Mouse (Mus musculus): ENCODE data around the gene Vmp1. TPM values are rescaled to one million over a fixed set of nuclear protein-coding genes. Genes with fewer than 3 reads are reported as not detected.

The Vmp1 gene
- polyA plus RNA-seq, 1 experiment from 2014 or later, result 99.0 TPM

DNA sequence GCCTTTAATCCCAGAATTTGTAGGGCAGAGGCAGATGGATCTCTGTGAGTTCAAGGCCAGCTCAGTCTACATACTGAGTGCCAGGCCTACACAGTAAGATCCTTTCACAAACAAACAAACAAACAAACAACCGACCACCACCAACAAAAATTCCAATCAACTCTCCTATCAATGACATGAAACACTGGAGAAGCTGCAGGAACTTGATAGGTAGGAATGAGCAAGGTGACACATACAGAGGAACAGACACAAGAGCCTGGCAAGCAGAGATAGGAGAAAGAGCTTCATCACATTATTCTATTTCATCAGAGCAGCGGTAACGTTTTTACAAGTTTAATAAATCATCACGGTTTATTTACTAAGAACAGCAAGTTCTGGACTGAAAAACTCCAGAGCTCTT lies 56.9 kb downstream of the Vmp1 start:
- no peak overlapping the region for H3K4me2 ChIP-seq (replicated peaks)
- ATAC-seq (replicated peaks), result no peak
- H3K9ac ChIP-seq (replicated peaks), result no peak overlapping the region
- H3K36me3 ChIP-seq, result no peaks in the 10 kb centered on the region
- no peak overlapping the region for H3K27ac ChIP-seq (replicated peaks)
- no peak overlapping the region for H3K4me3 ChIP-seq
- H3K27me3 ChIP-seq, result no peaks in the 10 kb centered on the region
- no peaks in the 10 kb centered on the region for H3K9me3 ChIP-seq
- 95% methylated on average over 4 of the region's 4 CpGs for WGBS
- H3K4me1 ChIP-seq, result no peaks in the 10 kb centered on the region

DNA sequence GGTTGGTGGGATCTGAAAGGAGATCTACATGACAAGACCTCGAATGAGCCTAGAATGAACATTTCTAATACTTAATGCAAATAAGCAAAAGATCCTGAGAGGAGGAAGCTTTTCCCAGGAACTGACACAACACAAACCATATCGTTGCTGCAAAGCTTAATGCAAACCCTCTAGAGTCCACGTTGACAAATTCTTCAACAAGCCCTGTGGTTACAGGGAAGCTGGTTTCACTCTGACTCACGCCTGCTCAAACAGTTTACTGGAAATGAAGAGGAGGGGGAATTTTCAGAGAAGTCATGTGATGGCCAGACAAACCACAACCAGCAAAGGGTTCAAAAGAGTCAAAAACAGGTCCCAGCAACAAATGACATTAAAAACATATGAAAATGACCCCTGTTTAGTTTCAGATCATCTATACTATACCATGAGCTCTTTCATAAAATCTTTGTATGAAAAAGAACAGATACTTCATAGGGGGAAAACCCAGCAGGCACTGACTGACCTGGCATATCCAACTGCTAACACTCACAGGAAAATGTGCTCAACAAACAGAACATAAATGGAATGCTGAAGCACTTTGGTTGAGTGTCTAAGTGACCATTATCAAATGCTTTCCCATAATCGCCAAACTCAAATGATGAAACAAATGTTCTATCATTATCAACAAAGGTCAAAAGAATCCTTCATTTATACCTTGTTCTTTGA lies 59.2 kb downstream of the Vmp1 start:
- Histone ChIP-seq H3K27me3 (no peaks in the 10 kb centered on the region), H3K36me3 (no peaks in the 10 kb centered on the region), H3K4me3 (no peak overlapping the region), H3K27ac (replicated peaks) (no peak overlapping the region), H3K9ac (replicated peaks) (no peak overlapping the region), H3K4me1 (no peaks in the 10 kb centered on the region), H3K9me3 (no peaks in the 10 kb centered on the region), H3K4me2 (replicated peaks) (no peak overlapping the region)
- 82% methylated on average over 5 of the region's 5 CpGs for WGBS
- no peak for ATAC-seq (replicated peaks)

GRCm38 (mm10) chr11:86623402-86624010 lies 60.1 kb downstream of the Vmp1 start:
- Histone ChIP-seq H3K36me3 (no peaks in the 10 kb centered on the region), H3K27ac (replicated peaks) (no peak overlapping the region), H3K4me2 (replicated peaks) (no peak overlapping the region), H3K9ac (replicated peaks) (no peak overlapping the region), H3K4me3 (no peak overlapping the region), H3K9me3 (no peaks in the 10 kb centered on the region), H3K4me1 (no peaks in the 10 kb centered on the region), H3K27me3 (no peaks in the 10 kb centered on the region)
- no peak for ATAC-seq (replicated peaks)
- 93% methylated on average over 1 of the region's 1 CpGs for WGBS

GRCm38 (mm10) chr11:86622191-86622912 lies 61.3 kb downstream of the Vmp1 start:
- H3K27me3 ChIP-seq, result no peaks in the 10 kb centered on the region
- no peak overlapping the region for H3K4me2 ChIP-seq (replicated peaks)
- no peaks in the 10 kb centered on the region for H3K36me3 ChIP-seq
- no peaks in the 10 kb centered on the region for H3K4me1 ChIP-seq
- H3K27ac ChIP-seq (replicated peaks), result no peak overlapping the region
- no peak overlapping the region for H3K4me3 ChIP-seq
- no peaks in the 10 kb centered on the region for H3K9me3 ChIP-seq
- no peak overlapping the region for H3K9ac ChIP-seq (replicated peaks)
- 76% methylated on average over 1 of the region's 1 CpGs for WGBS
- ATAC-seq (replicated peaks), result no peak

DNA sequence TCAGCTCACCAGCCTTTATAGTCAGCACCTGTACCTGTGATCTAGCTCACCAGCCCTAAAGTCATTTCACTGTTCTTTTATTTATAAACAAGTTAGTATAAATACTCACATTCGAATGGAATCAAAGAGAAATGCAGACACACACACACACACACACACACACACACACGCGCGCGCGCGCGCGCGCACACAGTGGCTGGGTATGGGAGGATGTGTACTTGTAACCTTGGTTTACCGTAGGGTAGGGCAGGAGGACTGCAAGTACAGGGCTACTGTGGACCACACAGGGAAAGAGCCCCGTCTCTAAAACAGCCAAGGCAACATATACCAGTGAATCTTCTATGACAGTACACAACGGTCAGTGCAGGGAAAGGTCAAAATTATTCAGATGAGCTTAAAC lies 62.5 kb downstream of the Vmp1 start:
- Histone ChIP-seq H3K36me3 (no peaks in the 10 kb centered on the region), H3K9me3 (no peaks in the 10 kb centered on the region), H3K27ac (replicated peaks) (no peak overlapping the region), H3K4me1 (no peaks in the 10 kb centered on the region), H3K4me2 (replicated peaks) (no peak overlapping the region), H3K27me3 (no peaks in the 10 kb centered on the region), H3K9ac (replicated peaks) (no peak overlapping the region), H3K4me3 (no peak overlapping the region)
- WGBS, result 97% methylated on average over 13 of the region's 13 CpGs
- ATAC-seq (replicated peaks), result no peak

DNA sequence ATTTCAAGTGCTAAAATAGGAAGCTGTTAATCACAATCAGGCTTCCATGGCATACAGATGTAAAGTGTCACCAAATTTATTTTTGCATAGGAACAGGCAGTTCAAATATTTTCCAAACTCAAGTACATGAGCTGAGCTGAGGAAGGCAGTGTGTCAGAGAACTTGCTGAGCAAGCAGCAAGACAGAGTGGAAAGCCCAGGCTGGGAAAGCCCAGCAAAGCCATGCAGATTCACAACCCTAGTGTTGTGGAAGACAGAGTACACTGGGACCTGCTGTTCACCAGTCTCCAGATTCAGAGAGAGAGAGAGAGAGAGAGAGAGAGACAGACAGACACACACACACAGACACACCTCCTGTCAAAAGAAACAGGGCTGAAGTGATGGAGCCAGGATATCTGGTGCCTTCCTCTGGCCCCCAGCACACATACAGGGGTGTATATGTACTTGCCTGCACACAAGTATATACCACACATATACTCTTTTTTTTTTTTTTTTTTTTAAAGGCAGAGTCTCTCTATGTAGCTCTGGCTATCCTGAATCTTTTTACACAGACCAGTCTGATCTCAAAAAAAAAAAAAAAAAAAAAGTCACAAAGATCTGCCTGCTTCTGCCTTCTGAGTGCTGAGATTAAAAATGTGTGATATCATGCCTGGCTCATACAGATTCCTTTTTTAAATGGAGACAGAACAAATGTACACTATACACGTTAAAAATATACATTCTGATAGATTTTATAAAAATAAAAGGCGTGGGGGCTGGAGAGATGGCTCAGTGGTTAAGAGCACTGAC lies 64.9 kb downstream of the Vmp1 start:
- Histone ChIP-seq H3K4me1 (no peaks in the 10 kb centered on the region), H3K27me3 (no peaks in the 10 kb centered on the region), H3K36me3 (no peaks in the 10 kb centered on the region), H3K9me3 (no peaks in the 10 kb centered on the region), H3K4me2 (replicated peaks) (no peak overlapping the region), H3K9ac (replicated peaks) (no peak overlapping the region), H3K4me3 (no peak overlapping the region), H3K27ac (replicated peaks) (no peak overlapping the region)
- no peak for ATAC-seq (replicated peaks)
- WGBS, result 89% methylated on average over 2 of the region's 2 CpGs

- H3K4me3 ChIP-seq, result no peak overlapping the region
- no peak overlapping the region for H3K27ac ChIP-seq (replicated peaks)
- no peak overlapping the region for H3K9ac ChIP-seq (replicated peaks)
- no peaks in the 10 kb centered on the region for H3K9me3 ChIP-seq
- no peak overlapping the region for H3K4me2 ChIP-seq (replicated peaks)
- no peaks in the 10 kb centered on the region for H3K4me1 ChIP-seq
- ATAC-seq (replicated peaks), result no peak
- H3K36me3 ChIP-seq, result no peaks in the 10 kb centered on the region
- WGBS, result 83% methylated on average over 5 of the region's 5 CpGs
- no peaks in the 10 kb centered on the region for H3K27me3 ChIP-seq
These were observed 69.0 kb downstream of the Vmp1 start for GRCm38 (mm10) chr11:86614607-86615006.

- Histone ChIP-seq H3K27ac (replicated peaks) (no peak overlapping the region), H3K36me3 (no peaks in the 10 kb centered on the region), H3K4me1 (no peaks in the 10 kb centered on the region), H3K9me3 (no peaks in the 10 kb centered on the region), H3K4me2 (replicated peaks) (no peak overlapping the region), H3K27me3 (no peaks in the 10 kb centered on the region), H3K4me3 (no peak overlapping the region), H3K9ac (replicated peaks) (no peak overlapping the region)
- 73% methylated on average over 2 of the region's 2 CpGs for WGBS
- no peak for ATAC-seq (replicated peaks)
These were observed 69.5 kb downstream of the Vmp1 start for GRCm38 (mm10) chr11:86614056-86614530.

DNA sequence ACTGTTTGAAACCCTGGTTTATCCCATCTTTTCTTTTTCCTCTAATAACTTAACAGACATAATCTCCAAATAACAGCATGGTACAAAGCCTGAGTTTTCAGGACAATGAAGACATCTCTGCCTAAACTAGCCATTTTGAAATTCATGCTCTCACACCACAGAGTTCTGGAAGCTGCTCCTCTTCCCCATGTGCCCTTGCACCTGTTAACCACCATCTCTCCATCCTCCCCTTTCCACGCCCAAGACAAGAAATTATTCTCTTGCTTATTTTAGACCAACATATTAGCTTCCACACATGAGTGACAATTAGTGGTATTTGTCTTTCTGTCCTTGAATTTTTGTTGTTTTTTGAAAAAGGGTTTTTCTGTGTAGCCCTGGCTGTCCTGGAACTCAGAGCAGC lies 71.6 kb downstream of the Vmp1 start:
- H3K9ac ChIP-seq (replicated peaks), result no peak overlapping the region
- ATAC-seq (replicated peaks), result no peak
- H3K9me3 ChIP-seq, result no peaks in the 10 kb centered on the region
- H3K27me3 ChIP-seq, result no peaks in the 10 kb centered on the region
- WGBS, result 89% methylated on average over 1 of the region's 1 CpGs
- no peak overlapping the region for H3K27ac ChIP-seq (replicated peaks)
- H3K4me3 ChIP-seq, result no peak overlapping the region
- H3K4me1 ChIP-seq, result no peaks in the 10 kb centered on the region
- H3K36me3 ChIP-seq, result no peaks in the 10 kb centered on the region; the same call in 1 of the 2 replicates
- H3K4me2 ChIP-seq (replicated peaks), result no peak overlapping the region

DNA sequence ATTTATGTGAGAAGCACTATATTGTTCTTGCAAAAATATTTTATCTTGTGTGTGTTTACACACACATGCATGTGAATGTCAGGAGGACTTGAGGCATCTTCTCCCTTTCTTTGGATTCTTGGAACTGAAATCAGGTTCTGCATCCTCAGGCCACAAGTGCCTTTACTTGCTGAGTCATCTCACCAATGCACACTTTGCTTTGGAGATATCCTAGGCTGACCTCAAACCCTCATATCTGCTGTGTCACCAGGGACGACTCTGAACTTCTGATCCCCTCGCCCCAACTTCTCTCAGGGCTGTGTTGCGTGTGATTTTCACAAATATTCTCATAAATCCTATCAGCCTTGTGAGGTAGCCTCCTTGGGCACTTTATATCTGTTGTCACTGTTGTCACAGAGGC lies 73.4 kb downstream of the Vmp1 start:
- peaks cover 9% of the 10 kb centered on the region for H3K36me3 ChIP-seq
- H3K4me2 ChIP-seq (replicated peaks), result no peak overlapping the region
- no peaks in the 10 kb centered on the region for H3K4me1 ChIP-seq
- H3K9ac ChIP-seq (replicated peaks), result no peak overlapping the region
- no peaks in the 10 kb centered on the region for H3K9me3 ChIP-seq
- H3K27me3 ChIP-seq, result no peaks in the 10 kb centered on the region
- no peak overlapping the region for H3K27ac ChIP-seq (replicated peaks)
- WGBS, result 90% methylated on average over 3 of the region's 3 CpGs
- ATAC-seq (replicated peaks), result no peak
- no peak overlapping the region for H3K4me3 ChIP-seq

DNA sequence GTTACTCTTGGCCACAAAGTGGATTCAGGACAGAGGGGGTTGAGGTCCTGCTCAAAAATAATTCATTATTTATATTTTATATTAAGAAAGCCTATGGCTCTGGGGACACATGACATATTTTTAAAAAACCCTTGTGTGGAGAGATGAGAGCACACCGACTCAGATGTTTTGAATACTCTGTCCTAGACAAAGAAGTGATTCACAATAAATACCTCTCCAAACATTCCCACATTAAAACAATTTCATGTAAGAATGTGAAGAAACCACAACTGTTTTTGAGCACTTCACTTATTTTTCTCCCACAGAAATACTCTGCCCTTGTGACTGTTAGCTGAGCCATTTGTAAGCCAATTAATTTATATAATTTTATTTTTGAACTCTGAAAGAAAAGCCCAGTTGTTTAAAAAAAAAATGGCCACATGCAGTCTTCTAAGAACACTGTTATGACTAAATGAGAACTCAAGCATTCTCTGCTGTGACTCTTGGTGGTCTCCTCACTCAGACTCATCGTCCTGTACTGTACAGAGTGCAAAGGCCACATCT lies 75.8 kb downstream of the Vmp1 start:
- H3K4me2 ChIP-seq (replicated peaks), result no peak overlapping the region
- no peak overlapping the region for H3K9ac ChIP-seq (replicated peaks)
- no peaks in the 10 kb centered on the region for H3K27me3 ChIP-seq
- no peak for ATAC-seq (replicated peaks)
- peaks cover 9% of the 10 kb centered on the region for H3K36me3 ChIP-seq
- 86% methylated on average over 2 of the region's 2 CpGs for WGBS
- H3K9me3 ChIP-seq, result no peaks in the 10 kb centered on the region
- no peaks in the 10 kb centered on the region for H3K4me1 ChIP-seq
- H3K4me3 ChIP-seq, result no peak overlapping the region
- no peak overlapping the region for H3K27ac ChIP-seq (replicated peaks)

Data from forebrain, embryonic 15.5 days (tissue).